Mouse (Mus musculus): ENCODE results near the gene Kcnma1. TPM values are rescaled to one million over a fixed set of nuclear protein-coding genes. Genes with fewer than 3 reads are reported as not detected.

Gene Kcnma1
- polyA plus RNA-seq, 1 experiment, result 75.1 TPM

GRCm38 (mm10) chr14:23942103-23942502 is 72.2 kb downstream of the Kcnma1 start:
- H3K4me3 ChIP-seq (ENCODE audit: insufficient read depth, low read depth, low read length), result no peak overlapping the region
- TF ChIP-seq CTCF (IDR thresholded peaks at IDR 0.05; ENCODE audit: insufficient read depth, low read depth, low read length) (no peak), POLR2A (IDR thresholded peaks at IDR 0.05; ENCODE audit: insufficient read depth, low read depth, low read length) (no peak)
- H3K4me1 ChIP-seq (ENCODE audit: control insufficient read depth, insufficient read depth, low read length), result peaks cover 24% of the 10 kb centered on the region
- 61% methylated on average over 8 of the region's 8 CpGs for WGBS
- H3K27ac ChIP-seq (ENCODE audit: insufficient read depth, low read depth, low read length), result 0 out of 2 replicates have a peak overlapping the region, but pooled peaks have one; percentile 33

- H3K27ac ChIP-seq (ENCODE audit: insufficient read depth, low read depth, low read length), result no peak overlapping the region
- no peak overlapping the region for H3K4me3 ChIP-seq (ENCODE audit: insufficient read depth, low read depth, low read length)
- TF ChIP-seq POLR2A (IDR thresholded peaks at IDR 0.05; ENCODE audit: insufficient read depth, low read depth, low read length), result no peak
- TF ChIP-seq CTCF (IDR thresholded peaks at IDR 0.05; ENCODE audit: insufficient read depth, low read depth, low read length), result no peak
- peaks cover 11% of the 10 kb centered on the region for H3K4me1 ChIP-seq (ENCODE audit: control insufficient read depth, insufficient read depth, low read length)
- WGBS, result 60% methylated on average over 6 of the region's 6 CpGs
Observed at GRCm38 (mm10) chr14:23935016-23935415, 79.3 kb downstream of the Kcnma1 start.

GRCm38 (mm10) chr14:23931671-23932071 is 82.6 kb downstream of the Kcnma1 start:
- Histone ChIP-seq H3K27ac (ENCODE audit: insufficient read depth, low read depth, low read length) (no peak overlapping the region), H3K4me3 (ENCODE audit: insufficient read depth, low read depth, low read length) (no peak overlapping the region), H3K4me1 (ENCODE audit: control insufficient read depth, insufficient read depth, low read length) (peaks cover 7% of the 10 kb centered on the region)
- 81% methylated on average over 6 of the region's 6 CpGs for WGBS
- TF ChIP-seq CTCF (IDR thresholded peaks at IDR 0.05; ENCODE audit: insufficient read depth, low read depth, low read length) (no peak), POLR2A (IDR thresholded peaks at IDR 0.05; ENCODE audit: insufficient read depth, low read depth, low read length) (no peak)

GRCm38 (mm10) chr14:23929168-23929567 is 85.1 kb downstream of the Kcnma1 start:
- Histone ChIP-seq H3K4me3 (ENCODE audit: insufficient read depth, low read depth, low read length) (no peak overlapping the region), H3K27ac (ENCODE audit: insufficient read depth, low read depth, low read length) (no peak overlapping the region), H3K4me1 (ENCODE audit: control insufficient read depth, insufficient read depth, low read length) (peaks cover 7% of the 10 kb centered on the region)
- 63% methylated on average over 3 of the region's 3 CpGs for WGBS
- TF ChIP-seq POLR2A (IDR thresholded peaks at IDR 0.05; ENCODE audit: insufficient read depth, low read depth, low read length) (no peak), CTCF (IDR thresholded peaks at IDR 0.05; ENCODE audit: insufficient read depth, low read depth, low read length) (no peak)

GRCm38 (mm10) chr14:23923356-23923755 is 90.9 kb downstream of the Kcnma1 start:
- no peak for TF ChIP-seq POLR2A (IDR thresholded peaks at IDR 0.05; ENCODE audit: insufficient read depth, low read depth, low read length)
- no peak for TF ChIP-seq CTCF (IDR thresholded peaks at IDR 0.05; ENCODE audit: insufficient read depth, low read depth, low read length)
- 0 out of 2 replicates have a peak, but pooled peaks cover 5% of the 10 kb centered on the region for H3K4me1 ChIP-seq (ENCODE audit: control insufficient read depth, insufficient read depth, low read length)
- 82% methylated on average over 2 of the region's 2 CpGs for WGBS
- H3K4me3 ChIP-seq (ENCODE audit: insufficient read depth, low read depth, low read length), result no peak overlapping the region
- no peak overlapping the region for H3K27ac ChIP-seq (ENCODE audit: insufficient read depth, low read depth, low read length)

GRCm38 (mm10) chr14:23922755-23923154 is 91.5 kb downstream of the Kcnma1 start:
- no peak overlapping the region for H3K27ac ChIP-seq (ENCODE audit: insufficient read depth, low read depth, low read length)
- 71% methylated on average over 3 of the region's 3 CpGs for WGBS
- no peak overlapping the region for H3K4me3 ChIP-seq (ENCODE audit: insufficient read depth, low read depth, low read length)
- TF ChIP-seq POLR2A (IDR thresholded peaks at IDR 0.05; ENCODE audit: insufficient read depth, low read depth, low read length) (no peak), CTCF (IDR thresholded peaks at IDR 0.05; ENCODE audit: insufficient read depth, low read depth, low read length) (no peak)
- H3K4me1 ChIP-seq (ENCODE audit: control insufficient read depth, insufficient read depth, low read length), result 0 out of 2 replicates have a peak, but pooled peaks cover 5% of the 10 kb centered on the region

GRCm38 (mm10) chr14:23911108-23911629 is 103.1 kb downstream of the Kcnma1 start:
- WGBS, result 21% methylated on average over 1 of the region's 1 CpGs
- TF ChIP-seq POLR2A (IDR thresholded peaks at IDR 0.05; ENCODE audit: insufficient read depth, low read depth, low read length) (no peak), CTCF (IDR thresholded peaks at IDR 0.05; ENCODE audit: insufficient read depth, low read depth, low read length) (no peak)
- H3K27ac ChIP-seq (ENCODE audit: insufficient read depth, low read depth, low read length), result peak overlapping the region; percentile 47
- H3K4me1 ChIP-seq (ENCODE audit: control insufficient read depth, insufficient read depth, low read length), result peaks cover 13% of the 10 kb centered on the region
- no peak overlapping the region for H3K4me3 ChIP-seq (ENCODE audit: insufficient read depth, low read depth, low read length)

- Histone ChIP-seq H3K4me1 (ENCODE audit: control insufficient read depth, insufficient read depth, low read length) (peaks cover 18% of the 10 kb centered on the region), H3K27ac (ENCODE audit: insufficient read depth, low read depth, low read length) (no peak overlapping the region), H3K4me3 (ENCODE audit: insufficient read depth, low read depth, low read length) (no peak overlapping the region)
- TF ChIP-seq POLR2A (IDR thresholded peaks at IDR 0.05; ENCODE audit: insufficient read depth, low read depth, low read length), result no peak
- 80% methylated on average over 5 of the region's 5 CpGs for WGBS
Observed at GRCm38 (mm10) chr14:23908564-23908963, 105.7 kb downstream of the Kcnma1 start.

- 28% methylated on average over 10 of the region's 10 CpGs for WGBS
- Histone ChIP-seq H3K27ac (ENCODE audit: insufficient read depth, low read depth, low read length) (peak overlapping the region; percentile 57), H3K4me1 (ENCODE audit: control insufficient read depth, insufficient read depth, low read length) (peaks cover 39% of the 10 kb centered on the region), H3K4me3 (ENCODE audit: insufficient read depth, low read depth, low read length) (no peak overlapping the region)
- TF ChIP-seq CTCF (IDR thresholded peaks at IDR 0.05; ENCODE audit: insufficient read depth, low read depth, low read length) (no peak), POLR2A (IDR thresholded peaks at IDR 0.05; ENCODE audit: insufficient read depth, low read depth, low read length) (no peak)
Observed at GRCm38 (mm10) chr14:23902636-23903279, 111.5 kb downstream of the Kcnma1 start.

Measured in olfactory bulb, adult 2 months (tissue).